Mouse (Mus musculus): ENCODE results near the gene Dohh.

Gene Dohh

DNA sequence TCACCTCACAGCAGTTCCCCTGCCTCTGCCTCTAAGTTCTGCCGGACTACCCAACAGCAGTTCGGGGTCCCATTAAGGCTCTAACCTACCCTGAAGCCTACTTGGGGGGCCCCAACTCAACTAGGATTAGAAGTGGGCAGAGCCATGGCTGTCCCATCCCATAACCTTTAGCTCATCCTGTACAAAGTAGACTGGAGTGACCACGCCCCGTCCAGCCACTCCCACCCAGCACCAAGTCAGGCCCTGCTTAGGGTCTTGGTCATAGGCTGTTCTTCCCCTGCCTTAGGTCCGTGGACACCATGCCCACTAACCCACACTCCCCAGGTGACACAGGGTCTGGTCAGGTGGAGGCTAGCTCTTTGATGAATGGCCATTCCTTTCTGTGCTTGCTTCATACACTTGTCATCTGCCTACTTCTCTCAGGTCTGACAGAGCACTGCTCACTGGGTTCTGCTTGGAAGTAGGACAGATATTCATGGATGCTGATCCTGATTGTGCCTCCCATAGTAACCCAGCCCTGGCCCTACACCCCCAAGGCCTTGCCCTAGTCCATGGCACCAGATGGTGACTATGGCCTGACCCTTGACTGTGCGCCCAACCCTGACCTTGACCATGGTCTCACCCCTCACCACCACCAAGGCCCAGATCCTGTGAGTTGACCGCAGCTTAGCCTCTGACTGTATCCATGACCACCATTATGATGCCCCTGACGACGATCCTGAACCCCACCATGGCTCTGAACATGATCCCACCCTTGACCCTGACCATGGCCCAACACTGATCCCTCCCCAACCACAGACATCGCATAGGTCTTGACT is 35.1 kb downstream of the Dohh start:
- no peak for DNase-seq

DNA sequence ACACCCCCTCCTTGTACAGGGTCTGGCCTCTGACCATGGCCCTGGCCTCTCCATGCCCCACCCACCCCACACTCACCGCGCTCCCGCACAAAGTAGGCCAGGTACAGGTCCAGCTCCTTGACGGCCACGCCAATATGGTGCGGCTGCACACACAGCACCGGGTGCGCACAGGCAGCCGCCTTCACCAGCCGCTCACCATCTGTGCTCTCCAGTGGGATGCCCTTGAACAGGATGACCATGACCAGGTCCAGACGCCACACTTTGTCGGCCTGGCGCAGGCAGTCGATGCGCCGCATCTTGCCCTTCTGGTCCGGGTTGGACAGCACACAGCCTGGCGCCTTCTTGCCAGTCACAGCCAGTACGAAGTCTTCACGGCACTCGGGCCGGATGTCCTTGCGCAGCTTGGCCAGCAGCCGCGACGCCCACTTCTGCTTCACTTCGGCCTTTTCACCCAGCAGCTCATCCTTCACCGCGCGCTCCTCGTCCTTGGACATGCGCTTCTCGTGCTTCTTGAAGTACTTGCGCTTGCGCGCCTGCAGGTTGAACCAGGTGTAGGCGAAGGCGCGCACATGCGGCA is 36.1 kb downstream of the Dohh start:
- no peak for DNase-seq

DNA sequence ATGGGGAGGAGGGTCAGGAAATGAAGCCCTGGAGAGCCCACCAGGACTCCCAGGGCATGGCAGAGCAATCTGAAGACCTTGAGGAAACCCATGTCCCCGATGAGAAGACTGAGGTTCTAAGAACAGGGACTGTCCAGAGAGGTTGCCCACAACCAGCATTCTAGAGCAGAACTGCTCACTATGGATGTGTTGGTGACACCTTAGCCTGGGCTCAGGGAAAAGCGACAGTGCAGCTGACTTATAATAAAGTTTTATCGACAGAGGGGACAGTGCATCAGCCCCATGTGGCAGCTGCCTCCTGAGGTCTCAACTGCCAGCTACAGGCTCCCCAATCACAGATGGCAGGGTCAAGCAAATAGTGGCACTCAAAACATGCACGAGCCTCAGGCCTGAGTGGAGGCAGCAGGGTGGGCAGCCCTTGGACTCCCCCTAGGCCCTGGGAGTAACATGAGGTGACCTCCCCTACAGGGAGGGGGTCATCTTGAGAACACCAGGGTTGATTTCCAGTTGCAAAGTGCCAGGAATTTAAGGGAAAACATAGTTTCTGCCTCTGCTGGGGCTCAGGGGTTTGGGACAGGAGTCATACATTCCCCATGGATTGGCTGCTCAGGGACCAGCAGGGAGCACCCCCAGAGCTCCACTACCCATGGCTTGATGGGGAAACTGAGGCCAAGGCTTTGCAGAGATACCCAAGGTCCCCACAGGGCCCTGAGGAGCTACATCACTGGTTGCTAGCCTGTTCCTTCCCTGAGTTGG is 37.0 kb downstream of the Dohh start:
- no peak for DNase-seq

DNA sequence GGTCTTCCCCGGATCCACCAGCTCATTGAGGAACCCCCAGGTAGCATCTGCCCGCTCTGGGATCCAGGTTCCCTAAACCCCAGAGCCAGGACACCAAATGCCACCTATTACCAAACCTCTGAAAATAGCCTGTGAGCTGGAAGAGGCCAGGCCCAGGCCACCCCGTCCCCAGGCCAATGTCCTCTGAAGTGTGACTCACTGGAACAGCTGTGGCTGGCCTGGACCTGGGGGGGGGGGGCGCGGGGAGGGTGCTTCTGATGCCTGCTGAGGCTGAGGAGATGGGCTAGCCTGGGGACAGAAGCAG is 37.5 kb downstream of the Dohh start:
- DNase-seq: no peak

DNA sequence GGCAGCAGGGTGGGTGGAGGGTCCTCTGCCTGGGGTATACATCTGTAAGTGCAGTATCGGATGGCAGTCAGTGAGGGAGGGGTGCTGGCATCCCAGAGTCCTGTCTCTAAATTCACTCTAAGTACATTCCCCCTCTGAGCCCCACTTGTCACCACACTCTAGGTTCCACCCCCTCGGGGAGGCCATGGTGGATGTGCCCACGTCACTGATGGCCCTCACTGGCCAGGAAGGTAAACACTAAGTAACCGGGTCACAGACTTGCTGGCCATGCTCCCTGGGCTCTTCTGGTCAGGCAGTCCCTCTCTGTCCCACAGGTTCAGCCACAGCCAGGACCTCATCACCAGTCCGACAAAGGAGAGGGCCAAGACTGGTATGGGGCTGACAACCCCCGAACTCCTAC is 38.0 kb downstream of the Dohh start:
- peak; percentile 73 for DNase-seq

DNA sequence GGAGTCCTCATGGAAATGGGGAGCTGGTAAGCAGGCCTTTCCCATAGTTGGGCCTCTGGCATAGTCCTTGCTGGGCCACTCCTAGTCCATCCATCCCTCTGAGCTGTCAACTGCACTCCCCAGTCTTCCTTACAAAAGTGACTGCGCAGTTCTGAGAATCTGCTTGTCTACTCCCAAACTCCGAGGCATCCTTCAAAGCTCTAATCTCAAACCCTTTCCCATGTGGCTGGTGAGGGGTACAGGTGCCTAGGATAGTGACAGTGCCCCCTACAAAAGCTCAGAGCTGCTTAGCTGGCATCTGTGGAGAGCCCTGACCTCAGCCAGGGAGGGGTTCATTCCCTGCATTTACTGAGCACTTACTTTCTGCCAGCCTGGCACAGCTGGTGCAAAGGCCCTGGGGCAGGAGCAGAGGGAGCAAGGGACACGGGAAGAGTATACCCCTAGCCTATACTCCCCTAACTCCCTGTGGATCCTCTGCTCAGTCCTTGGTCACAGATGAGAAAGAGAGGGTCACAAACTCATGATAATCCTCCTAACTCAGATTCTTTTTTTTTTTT is 38.5 kb downstream of the Dohh start:
- no peak for DNase-seq

DNA sequence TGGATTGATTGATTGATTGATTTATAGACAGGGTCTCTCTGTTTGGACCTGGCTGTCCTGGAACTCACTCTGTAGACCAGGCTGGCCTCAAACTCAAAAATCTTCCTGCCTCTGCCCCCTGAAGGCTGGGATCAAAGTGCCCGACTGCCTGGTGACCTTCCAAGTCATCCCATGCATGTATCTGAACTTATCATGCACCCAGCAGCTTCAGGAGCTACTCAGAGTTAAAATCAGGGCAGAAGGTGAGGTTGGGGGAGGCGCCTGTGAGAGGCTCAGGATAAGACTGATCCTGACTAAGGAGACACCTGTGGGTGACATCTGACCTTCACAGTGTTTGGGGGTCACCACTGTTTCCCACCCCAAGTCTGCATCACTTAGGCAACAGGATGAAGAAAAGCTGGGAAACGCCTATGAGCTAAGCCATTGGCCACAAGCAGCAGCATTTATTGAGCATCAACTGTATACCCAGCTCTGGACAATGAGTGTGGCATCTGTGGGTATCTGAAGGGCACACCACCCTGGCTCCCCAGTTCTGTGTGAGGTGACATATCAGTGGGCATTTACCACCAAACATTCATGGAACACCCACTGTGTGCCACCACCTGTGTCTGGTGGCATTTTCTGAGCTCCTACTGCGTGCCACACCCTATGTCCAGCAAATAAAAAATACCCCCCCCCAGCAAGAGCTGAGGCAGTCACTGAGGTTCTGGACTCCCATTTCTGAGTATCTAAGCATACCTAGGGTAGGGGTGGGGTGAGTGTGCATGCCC is 39.4 kb downstream of the Dohh start:
- no peak for DNase-seq

DNA sequence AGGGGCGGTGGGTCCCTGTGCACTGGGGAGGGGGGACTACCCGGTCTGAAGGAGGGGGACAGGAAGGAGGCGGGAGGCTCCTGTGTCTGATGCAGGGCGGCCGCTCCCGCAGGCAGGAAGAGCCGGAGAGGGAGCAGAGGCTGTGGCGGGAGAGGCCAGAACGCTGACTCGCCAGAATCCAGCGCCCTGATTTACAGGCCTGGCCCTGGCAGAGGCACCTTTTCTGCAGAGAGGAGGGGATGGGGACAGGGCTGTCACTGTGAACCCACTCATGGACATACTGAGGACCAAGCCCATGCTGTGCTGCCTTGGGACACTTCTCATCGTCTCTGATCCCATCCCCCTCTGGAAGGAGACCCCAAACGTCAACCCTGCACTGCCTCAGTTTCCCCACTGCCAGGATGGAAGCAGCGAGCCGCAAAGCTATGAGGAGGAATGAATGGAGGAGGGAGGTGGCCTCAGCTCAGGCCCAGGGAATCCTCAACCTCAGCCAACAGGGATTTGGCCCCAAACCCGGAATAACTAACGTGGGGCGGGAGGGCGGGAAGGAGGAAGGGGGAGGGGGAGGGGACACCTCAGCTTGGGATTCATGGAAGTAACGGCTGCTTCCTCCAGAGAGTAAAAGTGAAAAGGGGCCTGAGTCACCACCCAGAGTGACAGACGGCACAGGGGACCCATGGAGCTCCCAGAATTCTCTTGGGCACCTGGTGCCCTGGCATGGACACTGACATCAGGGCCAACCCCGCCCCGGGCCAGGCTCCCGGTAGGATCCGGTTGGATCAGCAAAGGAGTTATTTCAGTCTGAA is 40.2 kb downstream of the Dohh start:
- peak; percentile 62 for DNase-seq

DNA sequence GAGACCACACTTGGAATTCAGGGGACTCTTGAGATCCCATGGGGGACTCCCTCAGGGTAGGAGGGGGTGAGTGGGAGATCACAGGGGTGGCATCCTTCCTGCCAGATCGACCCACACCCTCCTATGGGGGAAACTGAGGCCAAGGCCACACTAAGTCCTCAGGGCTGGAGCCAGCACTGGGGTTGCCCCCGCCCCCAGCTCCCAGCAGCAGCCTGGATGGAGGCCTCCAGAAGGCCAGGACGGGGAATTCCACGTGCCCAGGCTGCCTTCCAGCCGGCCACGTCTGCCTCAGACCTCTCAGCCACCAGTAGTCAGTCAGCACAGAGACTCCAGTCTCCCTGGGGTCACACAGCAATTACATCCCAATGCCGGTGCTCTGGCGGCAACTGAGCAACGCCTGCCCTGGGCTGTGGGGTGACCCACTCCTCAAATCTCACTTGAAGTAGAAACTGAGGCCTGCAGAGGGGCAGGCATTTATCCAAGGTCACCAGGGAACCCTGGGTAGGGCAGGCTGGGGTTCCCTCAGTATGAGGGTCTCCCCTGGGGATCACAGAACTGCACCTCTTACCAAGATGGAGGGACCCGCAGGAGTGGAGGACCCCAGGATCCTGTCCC is 41.1 kb downstream of the Dohh start:
- DNase-seq: no peak

DNA sequence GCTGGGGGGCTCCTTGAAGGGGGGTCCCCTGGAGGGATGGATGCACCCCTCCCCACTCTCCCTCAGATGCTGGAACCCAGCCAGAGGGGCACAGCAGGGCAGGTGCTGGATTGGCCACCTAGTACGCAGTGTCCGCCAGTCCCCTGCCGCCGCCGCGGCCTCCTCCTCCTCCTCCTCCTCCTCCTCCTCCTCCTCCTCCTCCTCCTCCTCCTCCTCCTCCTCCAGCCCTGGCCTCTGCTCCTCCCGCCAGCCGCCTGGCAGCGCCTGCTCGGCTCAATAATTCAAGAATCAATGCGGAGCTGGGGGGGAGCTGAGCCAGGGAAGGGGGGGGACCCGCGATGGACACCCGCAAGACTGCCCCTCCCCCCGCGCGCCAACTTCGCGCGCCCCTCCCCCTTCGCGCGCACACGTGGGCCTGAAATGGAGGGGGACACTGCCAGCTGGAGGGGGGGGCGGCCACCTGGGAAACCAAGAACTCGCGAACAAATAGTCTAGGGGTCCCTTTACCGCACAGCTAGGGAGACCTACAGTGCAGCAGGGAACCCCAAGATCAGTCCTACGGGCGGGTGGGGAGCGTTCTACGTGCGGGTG is 41.9 kb downstream of the Dohh start:
- no peak for DNase-seq

DNA sequence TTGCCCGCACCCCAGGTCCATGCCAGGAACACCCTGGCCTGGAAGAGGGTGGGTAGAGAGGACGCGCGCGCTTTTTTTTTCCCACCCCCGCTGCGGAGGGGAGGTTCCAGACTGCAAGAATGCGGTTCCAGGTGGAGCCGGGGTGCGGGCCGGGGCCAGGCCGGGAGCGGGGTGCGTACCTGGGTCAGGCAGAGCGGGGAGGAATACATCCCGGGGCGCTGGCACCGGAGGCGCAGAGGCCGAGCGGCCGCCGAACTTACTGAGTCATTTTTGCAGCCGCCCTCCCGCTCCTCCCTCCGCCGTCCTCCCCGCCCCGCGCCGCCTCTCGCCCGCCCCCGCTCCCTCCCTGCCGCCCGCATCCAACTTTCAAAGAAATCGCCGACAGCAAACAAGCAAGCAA is 42.7 kb downstream of the Dohh start:
- peak; percentile 77 for DNase-seq

DNA sequence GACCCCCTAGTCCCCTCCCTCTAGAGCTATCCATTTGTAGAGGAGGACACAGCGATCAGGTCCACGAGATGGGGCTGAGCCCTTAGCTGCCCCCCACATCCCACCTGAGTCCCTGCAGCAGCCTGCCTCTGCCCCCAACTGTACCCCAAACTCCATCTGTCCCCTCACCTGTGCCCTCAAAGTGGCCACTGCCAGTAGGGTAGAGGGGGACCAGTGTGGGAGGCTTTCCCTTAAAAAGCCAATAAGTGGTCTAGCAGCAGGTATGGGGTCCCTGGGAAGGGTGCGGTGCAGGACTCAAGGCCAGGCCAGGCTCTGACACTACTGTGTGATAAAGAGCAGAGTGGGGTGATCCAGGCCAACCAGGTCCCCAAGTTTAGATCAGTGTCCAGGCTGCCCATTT is 43.1 kb downstream of the Dohh start:
- DNase-seq: no peak

DNA sequence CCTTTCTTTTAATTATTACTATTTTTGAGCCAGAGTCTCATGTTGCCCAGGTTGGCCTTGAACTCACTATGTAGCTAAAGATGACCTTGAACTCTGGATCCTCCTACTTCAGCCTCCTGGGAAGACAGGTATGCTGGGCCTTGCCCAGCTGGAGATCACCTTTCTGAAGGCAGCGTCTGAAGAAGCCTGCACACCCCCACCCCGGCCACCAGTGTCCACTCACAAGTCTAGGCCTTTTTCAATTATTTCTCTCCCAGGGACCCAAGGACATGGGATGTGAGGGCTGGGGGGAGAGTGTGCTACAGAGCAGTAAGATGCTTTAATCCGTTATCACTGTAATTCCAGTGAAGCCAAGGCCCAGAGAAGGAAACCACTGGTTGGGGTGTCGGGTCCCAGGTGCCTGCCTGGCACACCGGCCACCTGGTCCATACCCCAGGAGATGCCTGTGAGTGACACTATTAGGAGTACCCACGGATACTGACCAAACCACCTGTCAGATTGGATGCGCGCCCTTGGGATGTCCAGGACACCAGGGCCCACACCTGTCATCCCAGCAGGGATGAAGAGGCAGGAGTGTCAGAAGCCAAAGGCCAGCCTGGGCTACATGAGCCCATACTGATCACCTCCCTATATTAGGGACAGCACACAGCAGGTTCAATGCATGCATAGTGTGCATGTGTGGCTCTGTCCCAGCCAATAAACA is 43.7 kb downstream of the Dohh start:
- DNase-seq: no peak

DNA sequence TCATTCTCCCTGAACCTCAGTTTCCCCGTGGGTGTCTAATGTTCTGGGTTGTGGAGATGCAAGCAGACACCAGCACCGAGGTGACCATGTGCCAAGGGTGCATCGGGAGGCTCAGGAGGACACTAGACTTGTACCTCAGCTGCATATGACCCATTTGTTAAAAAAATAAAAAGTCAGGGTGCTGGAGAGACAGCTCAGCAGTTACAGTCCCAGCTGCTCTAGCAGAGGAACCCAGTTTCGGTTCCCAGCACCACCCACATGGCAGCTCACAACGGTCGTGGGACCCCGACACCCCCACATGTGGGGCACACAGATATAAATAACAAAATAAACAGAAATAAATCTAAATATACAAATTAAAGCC is 44.3 kb downstream of the Dohh start:
- DNase-seq: no peak

DNA sequence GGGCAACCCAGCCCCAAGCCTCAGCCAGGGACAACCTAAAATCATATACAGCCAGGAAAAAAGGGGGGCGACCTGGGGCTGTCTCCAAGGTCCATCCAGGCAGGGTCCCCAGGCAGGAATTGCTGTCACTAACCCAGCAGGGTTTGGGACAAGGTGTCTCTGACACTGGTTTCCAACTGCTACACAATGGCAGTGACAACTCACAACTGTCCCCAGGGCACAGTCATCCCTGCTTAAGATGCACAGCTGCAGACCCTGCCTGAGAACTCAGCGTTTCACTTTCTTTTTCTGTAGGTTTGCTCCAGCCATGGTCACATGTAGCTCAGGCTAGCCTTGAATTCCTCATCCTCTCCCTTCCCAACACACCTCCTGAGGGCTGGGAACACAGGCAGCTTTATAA is 44.9 kb downstream of the Dohh start:
- no peak for DNase-seq

DNA sequence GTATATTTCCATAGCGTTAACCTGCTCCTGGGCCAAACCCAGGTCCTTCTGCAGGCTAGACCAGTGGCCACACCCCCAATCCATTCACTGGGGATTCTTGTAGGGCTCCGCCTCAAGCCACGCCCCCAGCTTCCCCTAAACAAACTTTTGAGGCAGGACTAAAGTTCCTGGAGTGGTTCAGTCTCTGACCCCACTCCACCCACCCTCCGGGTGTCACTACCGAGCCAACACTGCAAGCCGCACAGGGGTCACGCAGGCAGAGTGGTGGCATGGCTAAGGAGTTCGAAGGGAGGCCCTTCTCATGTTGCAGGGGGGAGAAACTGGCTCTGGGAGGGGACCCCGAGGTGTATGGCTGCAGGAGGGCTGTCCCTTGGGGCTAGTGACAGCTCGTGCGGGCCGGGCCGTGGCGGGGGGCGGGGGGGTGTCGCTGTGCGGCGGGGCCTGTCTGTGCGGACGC is 45.4 kb downstream of the Dohh start:
- DNase-seq: peak; percentile 98

DNA sequence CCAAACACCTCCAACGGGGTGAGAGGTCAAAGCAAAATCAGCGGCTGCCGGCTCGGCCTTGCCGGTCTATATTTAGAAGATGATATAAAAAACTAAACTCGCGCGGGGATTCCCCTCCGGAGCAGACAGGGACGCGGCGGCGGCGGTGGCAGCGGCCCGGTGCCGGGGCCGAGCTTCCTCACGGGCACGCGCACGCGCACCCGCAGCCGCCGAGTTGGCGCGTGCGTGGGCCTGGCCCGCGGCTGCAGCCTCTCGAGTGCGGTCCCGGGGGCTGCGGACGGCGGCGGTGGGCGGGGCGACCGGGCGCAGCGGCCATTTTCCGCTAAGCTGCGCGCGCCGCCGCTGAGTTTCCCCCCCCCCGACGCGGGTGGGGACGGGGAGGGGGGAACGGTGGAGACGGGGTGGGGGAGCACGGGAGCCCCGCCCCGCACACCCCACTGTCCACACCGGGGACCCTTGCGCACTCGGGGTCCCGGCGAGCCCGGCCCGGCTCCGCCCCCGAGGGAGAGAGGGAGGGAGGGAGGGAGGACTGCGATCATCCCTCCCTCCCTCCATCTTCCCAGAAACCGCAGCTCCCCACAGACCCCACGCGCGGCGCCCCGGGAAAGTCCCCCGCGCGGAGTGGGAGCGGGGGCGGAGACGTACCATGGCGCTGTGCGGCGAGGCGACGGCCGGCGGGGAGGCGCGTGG is 46.1 kb downstream of the Dohh start:
- DNase-seq: peak; percentile 82

DNA sequence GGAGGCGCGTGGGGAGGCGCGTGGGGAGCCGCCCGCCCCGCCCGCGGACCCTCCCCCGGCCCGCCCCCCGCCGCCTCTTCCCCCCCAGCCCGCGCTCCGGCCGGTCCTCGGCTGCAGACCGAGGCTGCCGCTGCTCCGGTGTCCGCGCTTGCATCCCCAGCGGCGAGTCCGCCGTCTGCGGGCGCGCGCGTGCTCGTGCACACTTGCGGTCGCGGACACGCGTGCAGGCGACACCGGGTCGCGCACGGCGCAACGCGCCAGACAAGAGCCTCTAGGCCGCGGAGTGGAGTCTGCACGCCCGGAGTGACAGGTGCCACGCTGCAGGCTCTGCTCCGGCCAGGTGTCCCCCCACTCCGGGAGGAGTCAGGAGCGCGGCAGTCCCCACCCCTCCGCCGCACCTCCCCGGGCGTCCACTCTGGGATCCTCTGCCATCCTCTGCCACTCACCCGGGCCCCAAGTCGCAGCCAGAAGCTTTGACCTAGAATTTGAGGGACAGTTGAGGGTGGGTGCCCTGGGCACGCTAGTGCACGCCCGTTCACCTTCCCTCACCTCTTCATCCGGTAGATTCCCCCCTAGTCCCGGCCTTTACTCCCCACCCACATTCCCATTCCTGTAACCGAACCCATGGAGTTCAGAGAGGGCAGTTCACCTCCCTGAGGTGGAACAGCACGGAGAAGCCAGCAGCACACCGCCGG is 46.8 kb downstream of the Dohh start:
- DNase-seq: peak; percentile 49

DNA sequence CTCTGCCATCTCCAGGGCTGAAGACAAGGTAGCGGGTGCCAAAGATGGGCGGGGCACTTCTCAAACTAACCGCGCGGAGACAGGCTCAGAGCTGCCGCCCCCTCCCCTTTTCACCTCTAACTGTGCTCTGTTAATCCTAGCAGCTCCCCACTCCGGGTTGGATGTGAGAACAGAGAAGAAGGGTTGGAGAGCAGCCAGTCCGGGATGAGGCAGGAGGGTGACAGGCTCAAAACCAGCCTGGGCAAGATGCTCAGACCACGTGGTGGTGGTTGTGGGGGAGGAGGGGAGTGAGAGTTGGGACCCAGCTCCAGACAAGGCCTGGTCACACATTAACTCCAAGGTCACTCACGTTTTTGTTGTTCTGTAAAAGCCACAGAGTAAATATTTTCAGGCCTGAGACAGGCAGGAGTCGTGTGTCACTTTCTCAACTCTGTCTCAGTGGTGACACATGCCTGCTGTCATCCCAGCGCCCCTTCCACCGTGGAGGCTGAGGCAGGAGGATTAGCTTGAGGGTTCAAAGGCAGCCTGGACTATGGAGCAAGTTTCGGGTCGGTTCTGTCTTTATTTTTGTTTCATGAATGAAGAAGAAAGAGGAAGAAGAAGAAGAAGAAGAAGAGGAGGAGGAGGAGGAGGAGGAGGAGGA is 47.4 kb downstream of the Dohh start:
- no peak for DNase-seq

All from lung, postnatal 36 days (tissue).